Mouse (Mus musculus): ENCODE data around the gene Xrcc3. TPM values are rescaled to one million over a fixed set of nuclear protein-coding genes. Genes with fewer than 3 reads are reported as not detected.
A peak's percentile ranks its signal among the peaks of the same experiment; 100 is the strongest.

Xrcc3 gene
- total and polyA plus RNA-seq, 3 experiments, result 11.8 to 16.3 (median 13.3) TPM

DNA sequence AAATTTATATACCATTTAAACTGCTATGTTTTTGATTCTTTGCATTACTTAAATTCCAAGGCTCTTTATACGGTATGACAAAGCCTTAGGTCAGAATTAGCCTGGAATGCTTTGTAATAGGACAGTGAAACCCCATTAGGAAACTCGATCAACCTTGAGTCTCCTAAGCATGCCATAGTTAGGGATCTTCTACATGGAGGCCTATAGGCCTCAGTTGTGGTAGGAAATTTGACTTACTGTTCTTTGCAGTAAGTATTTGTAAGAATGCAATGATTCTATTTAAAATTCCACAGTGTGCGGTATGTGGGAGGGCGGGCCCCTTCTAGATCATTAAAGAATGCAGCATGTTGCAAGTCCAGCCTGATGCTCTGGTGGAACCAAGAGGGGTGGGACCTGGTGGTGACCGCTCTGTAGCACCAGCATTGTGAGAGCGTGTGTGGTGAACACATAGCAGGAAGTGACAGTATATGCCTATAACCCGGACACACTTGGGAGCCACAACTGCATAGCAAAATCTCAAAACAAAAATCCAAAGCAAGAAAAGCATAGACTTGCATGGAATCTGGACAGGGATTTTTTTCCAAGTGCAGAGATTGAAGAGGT is 53.3 kb downstream of the Xrcc3 start:
- Histone ChIP-seq H3K9me3 (replicated peaks; ENCODE audit: low read length) (no peaks in the 10 kb centered on the region), H3K4me1 (ENCODE audit: control insufficient read depth in 1 of 2, insufficient read depth in 2 of 2) (peaks cover 18 to 55% of the 10 kb centered on the region in 2 experiments), H3K4me3 (replicated peaks in 1 of 3; ENCODE audit: low read depth in 2 of 3, low read length in 2 of 3, poor library complexity in 1 of 3) (peak overlapping the region in 2 of 3 experiments; percentile 92 to 94), H3K36me3 (replicated peaks in 1 of 2; ENCODE audit: control insufficient read depth in 1 of 2, insufficient read depth in 1 of 2, low read length in 1 of 2) (peaks cover 9 to 30% of the 10 kb centered on the region in 2 experiments), H3K4me2 (ENCODE audit: insufficient read depth, low read depth, poor library complexity, severe bottlenecking) (peak overlapping the region; percentile 73; the same call in 1 of the 2 replicates), H3K79me2 (replicated peaks; ENCODE audit: control insufficient read depth, extremely low read depth, insufficient read depth, poor library complexity, severe bottlenecking) (peaks cover 25% of the 10 kb centered on the region), H3K9ac (ENCODE audit: insufficient read depth, low read depth) (no peak overlapping the region; the same call in 1 of the 2 replicates), H3K27me3 (replicated peaks) (peaks cover 13% of the 10 kb centered on the region), H3K27ac (ENCODE audit: insufficient read depth, low read depth) (no peak overlapping the region)
- TF ChIP-seq ZKSCAN1 (IDR thresholded peaks at IDR 0.05; ENCODE audit: borderline replicate concordance, low read depth, low read length) (no peak), CHD1 (IDR thresholded peaks at IDR 0.05; ENCODE audit: low read depth, low read length) (no peak), JUND (conservative IDR thresholded peaks at IDR 0.05; ENCODE audit: low read depth, low read length) (no peak), ZNF384 (IDR thresholded peaks at IDR 0.05; ENCODE audit: low read depth, low read length) (no peak), NELFE (IDR thresholded peaks at IDR 0.05; ENCODE audit: low read depth, low read length) (no peak), MAFK (IDR thresholded peaks at IDR 0.05; ENCODE audit: insufficient replicate concordance, low read length) (no peak), RCOR1 (conservative IDR thresholded peaks at IDR 0.05; ENCODE audit: low read depth, low read length) (no peak)
- DNase-seq (ENCODE audit: extremely low read depth), result no peak
- in situ Hi-C loops (cut with MboI; ENCODE audit: low pct_ligation_motif_present, low pct_unique_long_range_greater_than_20kb, low sequenced_read_pairs) (no loop called here), dilution Hi-C loops (cut with MboI; ENCODE audit: extremely low pct_ligation_motif_present, extremely low pct_unique_long_range_greater_than_20kb, low sequenced_read_pairs) (no loop called here)

DNA sequence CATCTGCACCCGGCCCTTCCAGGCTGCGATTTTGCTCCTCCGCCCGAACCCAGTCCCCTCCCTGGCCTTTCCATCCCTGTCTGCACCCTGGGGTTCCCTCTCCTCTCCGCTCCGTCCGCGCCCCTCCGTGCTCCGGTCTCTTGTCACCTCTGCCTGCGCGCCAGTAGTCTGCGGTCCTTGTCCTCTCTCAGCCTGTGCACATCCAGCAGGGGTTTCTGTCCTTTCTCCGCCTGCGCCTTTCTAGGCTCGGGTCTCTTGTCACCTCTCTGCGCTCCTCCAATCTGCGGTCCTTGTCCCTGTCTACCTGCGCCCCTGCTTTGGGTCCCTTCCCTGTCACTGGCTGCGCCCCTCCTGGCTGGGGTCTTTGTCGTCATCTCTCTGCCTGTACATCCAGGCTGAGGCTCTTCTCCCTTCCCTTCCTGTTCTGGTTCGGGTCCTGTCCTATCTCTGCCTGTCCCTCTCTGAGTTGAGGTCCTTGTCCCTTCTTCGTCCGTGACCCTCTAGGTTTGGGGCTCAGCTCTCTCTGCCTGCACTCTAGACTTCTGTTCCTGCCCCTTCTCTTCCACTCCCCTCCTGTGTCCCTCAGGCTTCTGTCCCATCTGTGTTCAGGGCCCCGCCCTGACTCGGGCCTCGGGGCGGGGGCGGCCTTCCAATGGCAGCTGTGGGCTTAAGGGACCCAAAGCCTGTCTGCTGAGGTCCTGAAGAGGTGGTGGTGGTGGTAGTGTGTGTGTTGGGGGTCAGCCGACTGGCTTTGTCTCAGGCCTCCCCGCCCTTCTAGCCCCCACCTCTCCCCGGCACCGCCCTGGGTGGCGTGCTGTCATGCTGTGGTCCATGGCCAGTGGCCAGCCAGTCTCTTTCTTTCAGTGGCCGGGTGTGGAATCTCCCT is 54.3 kb downstream of the Xrcc3 start:
- peaks cover 25% of the 10 kb centered on the region for H3K79me2 ChIP-seq (replicated peaks; ENCODE audit: control insufficient read depth, extremely low read depth, insufficient read depth, poor library complexity, severe bottlenecking)
- TF ChIP-seq SIN3A (IDR thresholded peaks at IDR 0.05; ENCODE audit: low read length) (peak; percentile 35; the same call in 1 of the 2 replicates), RAD21 (IDR thresholded peaks at IDR 0.05; ENCODE audit: low read depth, low read length) (no peak), MAX (IDR thresholded peaks at IDR 0.05; ENCODE audit: low read length) (0 out of 2 replicates have a peak, but pooled peaks have one; percentile 18)
- H3K27me3 ChIP-seq (replicated peaks), result peaks cover 18% of the 10 kb centered on the region
- peaks cover 18 to 50% of the 10 kb centered on the region in 2 experiments for H3K4me1 ChIP-seq (ENCODE audit: control insufficient read depth in 1 of 2, insufficient read depth in 2 of 2)
- H3K4me2 ChIP-seq (ENCODE audit: insufficient read depth, low read depth, poor library complexity, severe bottlenecking), result peak overlapping the region; percentile 73
- no peaks in the 10 kb centered on the region for H3K9me3 ChIP-seq (replicated peaks; ENCODE audit: low read length)
- DNase-seq (ENCODE audit: extremely low read depth), result no peak
- dilution Hi-C loops (cut with MboI; ENCODE audit: extremely low pct_ligation_motif_present, extremely low pct_unique_long_range_greater_than_20kb, low sequenced_read_pairs), result no loop called here
- peak overlapping the region; percentile 83 to 94 (median 92) for H3K4me3 ChIP-seq (replicated peaks in 1 of 3; ENCODE audit: low read depth in 2 of 3, low read length in 2 of 3, poor library complexity in 1 of 3)
- peaks cover 9 to 28% of the 10 kb centered on the region in 2 experiments for H3K36me3 ChIP-seq (replicated peaks in 1 of 2; ENCODE audit: control insufficient read depth in 1 of 2, insufficient read depth in 1 of 2, low read length in 1 of 2)
- peak overlapping the region; percentile 22; the same call in 1 of the 2 replicates for H3K27ac ChIP-seq (ENCODE audit: insufficient read depth, low read depth)
- H3K9ac ChIP-seq (ENCODE audit: insufficient read depth, low read depth), result peak overlapping the region; percentile 75
- in situ Hi-C loops (cut with MboI; ENCODE audit: low pct_ligation_motif_present, low pct_unique_long_range_greater_than_20kb, low sequenced_read_pairs), result no loop called here

Measured in CH12.LX (cell line).